Mouse (Mus musculus): ENCODE measurements around the gene Gtf2h1. TPM values are rescaled to one million over a fixed set of nuclear protein-coding genes. Genes with fewer than 3 reads are reported as not detected.
"Not testable (repeated sequence)": the region's sequence is repeated elsewhere in the genome, so short reads cannot be mapped to it uniquely, and the experiment has no call there.

Gtf2h1 gene
- polyA plus RNA-seq, 1 experiment: 33.8 TPM

DNA sequence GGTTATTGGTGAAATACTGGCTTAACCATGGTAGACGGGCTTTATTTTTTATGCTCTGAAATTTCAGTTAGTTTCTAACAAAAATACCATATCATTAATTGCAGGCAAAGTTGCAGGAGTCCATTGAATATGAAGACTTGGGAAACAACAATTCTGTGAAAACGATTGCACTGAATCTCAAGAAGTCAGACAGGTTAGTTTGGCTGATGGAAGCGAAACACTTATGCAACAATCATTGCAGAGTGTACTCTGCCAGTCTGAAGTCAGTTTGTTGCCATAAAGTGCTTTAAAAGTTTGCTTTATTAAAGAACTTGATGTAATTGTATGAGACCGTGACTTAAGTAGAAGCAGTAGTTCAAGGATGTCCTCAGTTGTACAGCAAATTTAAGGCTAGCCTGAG, 18.1 kb downstream of the Gtf2h1 start:
- DNase-seq: no peak
- H3K4me3 ChIP-seq (replicated peaks; ENCODE audit: insufficient read depth, low read depth, low read length): no peak overlapping the region
- H3K27me3 ChIP-seq (ENCODE audit: control insufficient read depth, insufficient read depth, low read length): no peaks in the 10 kb centered on the region
- TF ChIP-seq POLR2A (IDR thresholded peaks at IDR 0.05; ENCODE audit: borderline replicate concordance, insufficient read depth, low read length) (no peak), CTCF (IDR thresholded peaks at IDR 0.05; ENCODE audit: borderline replicate concordance, insufficient read depth, low read depth, low read length) (no peak)
- no peaks in the 10 kb centered on the region for H3K4me1 ChIP-seq (ENCODE audit: control insufficient read depth, insufficient read depth, low read length)
- 93% methylated on average over 4 of the region's 4 CpGs for WGBS
- H3K27ac ChIP-seq (ENCODE audit: insufficient read depth, low read length): no peak overlapping the region

DNA sequence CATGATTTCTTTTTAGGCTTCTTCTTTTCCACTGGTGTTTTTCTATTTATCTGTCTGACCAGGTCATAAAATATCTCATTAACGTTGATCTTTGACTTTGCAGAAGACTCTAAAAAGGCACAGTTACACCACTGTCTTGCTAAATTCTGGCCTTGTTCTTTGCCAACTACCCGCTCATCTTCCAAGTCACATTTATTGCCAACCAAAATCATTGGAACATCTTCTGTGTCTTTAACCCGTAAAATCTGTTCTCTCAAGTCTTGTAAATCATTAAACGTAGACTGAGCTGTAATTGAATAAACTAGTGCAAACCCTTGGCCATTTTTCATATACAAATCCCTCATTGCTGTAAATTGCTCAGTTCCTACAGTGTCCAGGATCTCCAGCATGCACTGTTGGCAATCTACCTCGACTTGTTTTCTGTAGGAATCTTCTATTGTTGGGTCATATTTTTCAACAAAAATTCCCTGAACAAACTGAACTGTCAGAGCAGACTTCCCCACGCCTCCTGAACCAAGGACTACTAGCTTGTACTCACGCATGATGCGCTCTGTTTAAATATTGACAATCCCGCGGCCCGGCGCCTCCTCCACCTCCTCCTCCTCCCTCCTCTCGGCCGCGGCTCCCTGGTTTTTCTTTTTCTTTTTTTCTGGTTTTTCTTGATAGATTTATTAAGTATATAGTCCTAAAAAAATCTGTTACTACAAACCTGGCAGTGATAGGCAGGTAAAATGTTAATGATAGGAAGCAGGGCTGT, 25.2 kb downstream of the Gtf2h1 start:
- H3K27me3 ChIP-seq (ENCODE audit: control insufficient read depth, insufficient read depth, low read length); H3K4me1 ChIP-seq (ENCODE audit: control insufficient read depth, insufficient read depth, low read length); H3K4me3 ChIP-seq (replicated peaks; ENCODE audit: insufficient read depth, low read depth, low read length); H3K27ac ChIP-seq (ENCODE audit: insufficient read depth, low read length); DNase-seq: not testable (repeated sequence)
- whole genome bisulfite sequencing: 91% methylated on average over 15 of the region's 15 CpGs

DNA sequence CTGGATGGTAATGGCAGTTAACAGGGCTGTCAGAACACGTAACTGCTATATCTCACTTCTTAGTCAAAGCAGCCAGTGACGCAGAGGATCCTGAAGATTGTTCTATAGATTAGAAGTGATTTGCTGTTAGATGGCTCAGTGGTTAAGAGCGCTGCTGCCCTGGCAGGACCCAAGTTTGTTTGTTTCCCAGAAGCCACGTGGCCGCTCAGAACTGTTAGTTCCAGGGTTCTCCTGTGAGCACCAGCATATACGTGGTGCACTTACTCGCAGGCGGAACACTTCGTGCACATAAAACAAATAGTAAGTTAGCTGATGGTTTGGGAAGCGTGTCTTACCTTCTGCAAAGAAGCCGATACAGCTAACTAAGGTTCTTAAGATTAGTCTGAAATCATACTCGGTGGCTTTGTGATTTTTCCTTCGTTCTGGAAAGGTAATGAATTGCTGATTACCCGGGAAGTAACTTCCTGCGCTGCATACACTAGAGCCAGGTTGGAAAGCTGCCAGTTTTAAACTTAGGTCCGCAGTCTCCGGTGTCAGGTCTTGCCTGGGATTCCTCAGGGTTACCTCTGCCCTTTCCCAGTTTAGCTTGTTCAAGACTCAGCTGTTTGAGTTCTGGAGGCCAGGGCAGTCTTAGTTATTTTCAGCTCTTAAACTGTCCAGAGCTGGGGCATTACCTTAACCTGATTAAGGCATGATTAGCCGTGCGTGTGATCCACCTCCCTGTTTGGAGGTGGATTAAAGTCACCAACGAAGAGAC, 31.3 kb downstream of the Gtf2h1 start:
- Histone ChIP-seq H3K27me3 (ENCODE audit: control insufficient read depth, insufficient read depth, low read length) (no peaks in the 10 kb centered on the region), H3K4me3 (replicated peaks; ENCODE audit: insufficient read depth, low read depth, low read length) (no peak overlapping the region), H3K27ac (ENCODE audit: insufficient read depth, low read length) (no peak overlapping the region), H3K4me1 (ENCODE audit: control insufficient read depth, insufficient read depth, low read length) (no peaks in the 10 kb centered on the region)
- no peak for TF ChIP-seq CTCF (IDR thresholded peaks at IDR 0.05; ENCODE audit: borderline replicate concordance, insufficient read depth, low read depth, low read length)
- no peak for TF ChIP-seq POLR2A (IDR thresholded peaks at IDR 0.05; ENCODE audit: borderline replicate concordance, insufficient read depth, low read length)
- DNase-seq: no peak
- 72% methylated on average over 20 of the region's 20 CpGs for WGBS

DNA sequence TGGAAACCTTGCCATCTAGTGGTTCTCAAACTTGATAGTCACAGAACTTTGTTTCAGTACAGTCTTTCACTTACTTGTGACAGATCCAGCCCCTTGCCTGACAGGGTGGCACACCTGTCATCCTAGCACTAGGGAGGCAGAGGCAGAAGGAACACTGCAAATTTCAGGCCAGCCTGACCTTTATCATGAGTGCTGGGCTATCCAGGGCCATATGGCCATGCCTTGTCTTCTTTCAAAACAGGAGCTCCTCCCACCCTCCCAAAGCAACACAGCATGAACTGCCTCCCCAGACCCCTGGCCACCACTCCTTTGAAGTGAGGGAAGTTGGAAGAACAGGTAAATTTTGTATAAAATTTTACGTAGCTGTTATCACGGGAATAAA, 31.9 kb downstream of the Gtf2h1 start:
- Histone ChIP-seq H3K4me3 (replicated peaks; ENCODE audit: insufficient read depth, low read depth, low read length) (no peak overlapping the region), H3K27ac (ENCODE audit: insufficient read depth, low read length) (no peak overlapping the region), H3K4me1 (ENCODE audit: control insufficient read depth, insufficient read depth, low read length) (no peaks in the 10 kb centered on the region), H3K27me3 (ENCODE audit: control insufficient read depth, insufficient read depth, low read length) (no peaks in the 10 kb centered on the region)
- 86% methylated on average over 2 of the region's 2 CpGs for WGBS
- no peak for TF ChIP-seq POLR2A (IDR thresholded peaks at IDR 0.05; ENCODE audit: borderline replicate concordance, insufficient read depth, low read length)
- TF ChIP-seq CTCF (IDR thresholded peaks at IDR 0.05; ENCODE audit: borderline replicate concordance, insufficient read depth, low read depth, low read length): no peak
- DNase-seq: no peak

DNA sequence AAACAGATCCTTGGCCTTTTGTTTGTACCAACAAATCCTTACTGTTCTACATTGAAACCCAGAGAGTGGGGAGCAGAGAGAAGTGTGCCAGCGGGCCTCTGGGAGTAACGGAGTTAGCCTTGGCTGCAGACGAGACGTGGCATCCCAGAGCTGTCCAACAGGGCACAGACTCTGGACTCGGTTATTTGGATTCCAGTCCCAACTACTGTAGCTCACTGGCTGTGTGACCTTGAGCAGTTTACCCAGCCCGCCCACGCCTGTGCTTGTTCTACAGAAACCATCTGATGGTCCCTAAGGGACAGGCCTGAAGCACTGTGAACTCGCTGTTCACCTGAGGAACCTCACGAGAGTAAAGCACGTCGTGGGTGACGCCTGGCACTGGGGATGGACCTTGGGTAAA, 34.0 kb downstream of the Gtf2h1 start:
- WGBS: 66% methylated on average over 12 of the region's 12 CpGs
- no peaks in the 10 kb centered on the region for H3K27me3 ChIP-seq (ENCODE audit: control insufficient read depth, insufficient read depth, low read length)
- no peaks in the 10 kb centered on the region for H3K4me1 ChIP-seq (ENCODE audit: control insufficient read depth, insufficient read depth, low read length)
- H3K4me3 ChIP-seq (replicated peaks; ENCODE audit: insufficient read depth, low read depth, low read length): no peak overlapping the region
- TF ChIP-seq CTCF (IDR thresholded peaks at IDR 0.05; ENCODE audit: borderline replicate concordance, insufficient read depth, low read depth, low read length) (no peak), POLR2A (IDR thresholded peaks at IDR 0.05; ENCODE audit: borderline replicate concordance, insufficient read depth, low read length) (no peak)
- DNase-seq: no peak
- no peak overlapping the region for H3K27ac ChIP-seq (ENCODE audit: insufficient read depth, low read length)

DNA sequence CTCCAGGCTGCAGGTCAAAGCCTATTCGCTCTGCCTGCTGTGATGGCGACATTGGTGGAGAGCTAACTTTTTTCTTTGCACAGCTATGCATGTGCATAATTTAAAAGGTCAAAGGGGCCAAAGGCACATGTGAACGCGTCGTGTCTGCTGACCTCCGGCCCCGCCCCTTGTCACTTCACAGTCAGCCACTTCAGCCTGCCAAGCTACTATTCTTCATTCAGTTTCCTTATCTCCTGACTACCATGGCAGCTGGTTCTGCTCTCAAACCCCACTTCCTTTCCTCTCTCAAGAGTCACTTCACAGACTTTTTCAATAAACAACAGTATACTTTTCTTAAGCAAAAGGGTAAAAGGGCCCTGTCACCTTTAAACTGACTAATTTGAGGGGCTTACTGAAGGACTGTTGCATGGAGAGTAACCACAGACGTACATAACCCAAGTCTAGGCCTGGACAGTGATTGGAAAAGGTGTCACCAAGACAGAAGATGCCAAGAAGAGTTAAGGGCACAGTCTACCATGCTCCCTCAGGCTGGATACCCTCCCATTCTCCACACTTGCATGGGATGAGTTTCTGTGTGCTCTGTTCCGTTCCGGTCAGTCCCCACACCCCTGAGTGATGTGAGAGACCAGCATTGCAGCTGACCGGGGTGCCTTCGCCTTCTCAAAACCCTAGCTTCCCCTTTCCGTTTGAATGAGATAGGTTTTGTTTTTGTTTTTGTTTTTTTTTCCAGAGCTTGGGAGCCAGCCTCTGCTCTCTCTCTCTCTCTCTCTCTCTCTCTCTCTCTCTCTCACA, 35.1 kb downstream of the Gtf2h1 start:
- H3K4me3 ChIP-seq (replicated peaks; ENCODE audit: insufficient read depth, low read depth, low read length): no peak overlapping the region
- no peak for TF ChIP-seq CTCF (IDR thresholded peaks at IDR 0.05; ENCODE audit: borderline replicate concordance, insufficient read depth, low read depth, low read length)
- no peak for TF ChIP-seq POLR2A (IDR thresholded peaks at IDR 0.05; ENCODE audit: borderline replicate concordance, insufficient read depth, low read length)
- no peak for DNase-seq
- 60% methylated on average over 13 of the region's 13 CpGs for WGBS
- H3K4me1 ChIP-seq (ENCODE audit: control insufficient read depth, insufficient read depth, low read length): no peaks in the 10 kb centered on the region
- no peak overlapping the region for H3K27ac ChIP-seq (ENCODE audit: insufficient read depth, low read length)
- no peaks in the 10 kb centered on the region for H3K27me3 ChIP-seq (ENCODE audit: control insufficient read depth, insufficient read depth, low read length)

DNA sequence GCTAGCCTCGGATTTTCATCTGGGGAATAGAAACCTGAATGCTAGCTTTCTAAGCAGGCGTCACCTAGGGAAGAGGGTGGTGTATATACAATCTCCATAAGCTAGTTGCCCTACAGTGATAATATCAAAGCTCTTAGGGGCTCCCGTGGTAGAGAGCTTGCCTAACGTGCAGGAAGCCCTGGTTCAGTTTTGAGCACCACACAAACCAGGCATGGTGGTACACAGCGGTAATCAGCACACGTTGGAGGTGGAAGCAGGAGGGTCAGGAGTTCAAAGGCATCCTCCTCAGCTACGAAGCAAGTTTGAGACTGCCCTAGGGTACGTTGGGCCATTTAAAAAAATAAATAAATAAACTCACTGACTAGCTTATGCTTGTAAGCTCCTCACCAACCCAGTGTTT, 35.8 kb downstream of the Gtf2h1 start:
- 86% methylated on average over 8 of the region's 8 CpGs for WGBS
- Histone ChIP-seq H3K27me3 (ENCODE audit: control insufficient read depth, insufficient read depth, low read length) (no peaks in the 10 kb centered on the region), H3K27ac (ENCODE audit: insufficient read depth, low read length) (no peak overlapping the region), H3K4me1 (ENCODE audit: control insufficient read depth, insufficient read depth, low read length) (no peaks in the 10 kb centered on the region), H3K4me3 (replicated peaks; ENCODE audit: insufficient read depth, low read depth, low read length) (no peak overlapping the region)
- DNase-seq: no peak
- TF ChIP-seq CTCF (IDR thresholded peaks at IDR 0.05; ENCODE audit: borderline replicate concordance, insufficient read depth, low read depth, low read length) (no peak), POLR2A (IDR thresholded peaks at IDR 0.05; ENCODE audit: borderline replicate concordance, insufficient read depth, low read length) (no peak)

DNA sequence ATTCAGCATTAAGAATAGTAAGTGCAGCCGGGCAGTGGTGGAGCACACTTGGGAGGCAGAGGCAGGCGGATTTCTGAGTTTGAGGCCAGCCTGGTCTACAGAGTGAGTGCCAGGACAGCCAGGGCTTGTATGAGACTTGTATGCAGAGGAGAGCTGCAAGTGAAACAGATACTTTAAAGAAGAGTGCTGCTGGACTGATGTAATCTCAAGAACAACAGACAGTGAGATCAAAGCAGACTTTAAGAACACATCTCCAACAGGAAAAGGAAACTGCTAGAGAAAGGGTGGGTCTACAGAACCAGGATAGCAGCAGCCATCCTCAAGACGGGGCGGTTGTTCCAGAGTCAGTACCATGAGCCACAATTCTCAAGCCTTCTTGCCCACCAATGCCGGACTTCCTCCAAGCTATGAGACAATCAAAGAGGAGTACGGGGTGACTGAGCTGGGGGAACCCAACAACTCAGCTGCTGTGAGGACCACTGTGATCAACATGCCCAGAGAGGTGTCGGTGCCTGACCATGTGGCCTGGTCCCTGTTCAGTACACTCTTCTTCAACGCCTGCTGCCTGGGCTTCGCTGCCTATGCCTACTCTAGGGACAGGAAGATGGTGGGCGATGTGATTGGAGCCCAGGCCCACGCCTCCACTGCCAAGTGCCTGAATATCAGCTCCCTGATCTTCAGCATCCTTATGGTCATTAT, 36.4 kb downstream of the Gtf2h1 start:
- not testable (repeated sequence) for H3K4me3 ChIP-seq (replicated peaks; ENCODE audit: insufficient read depth, low read depth, low read length); H3K27me3 ChIP-seq (ENCODE audit: control insufficient read depth, insufficient read depth, low read length); H3K4me1 ChIP-seq (ENCODE audit: control insufficient read depth, insufficient read depth, low read length); DNase-seq; H3K27ac ChIP-seq (ENCODE audit: insufficient read depth, low read length)
- 95% methylated on average over 11 of the region's 11 CpGs for WGBS

Measured in cerebellum, adult 2 months (tissue).